Mouse (Mus musculus) embryo, embryonic 9.5 days (tissue): ENCODE data around the gene Bhlhb9.
"Not testable (repeated sequence)": the region's sequence is repeated elsewhere in the genome, so short reads cannot be mapped to it uniquely, and the experiment has no call there.

ENCODE experiments used
- DNase-seq: peaks from one replicate; pipeline ENCODE4 v3.0.0-alpha.2; 2017; ENCODE audit errors: extremely low spot score

Gene Bhlhb9

GRCm38 (mm10) chrX:135797212-135797644 lies at the start of gene Bhlhb9:
Gene Bhlhb9 (plus strand): TSS chrX:135797594.
- DNase-seq: peak; percentile 27

GRCm38 (mm10) chrX:135752832-135753231 lies 44.6 kb upstream of the Bhlhb9 start:
- peak; percentile 54 for DNase-seq

- DNase-seq: peak; percentile 2
Measured at GRCm38 (mm10) chrX:135761707-135762106, 35.7 kb upstream of the Bhlhb9 start.

- DNase-seq: no peak
Measured at GRCm38 (mm10) chrX:135768043-135768548, 29.3 kb upstream of the Bhlhb9 start.

- no peak for DNase-seq
Measured at GRCm38 (mm10) chrX:135768565-135768964, 28.8 kb upstream of the Bhlhb9 start.

GRCm38 (mm10) chrX:135791536-135791935 lies 5.9 kb upstream of the Bhlhb9 start:
- DNase-seq: no peak

GRCm38 (mm10) chrX:135792326-135792725 lies 5.1 kb upstream of the Bhlhb9 start:
- no peak for DNase-seq

GRCm38 (mm10) chrX:135795591-135796304 lies 1.6 kb upstream of the Bhlhb9 start:
- peak; percentile 63 for DNase-seq

- DNase-seq: peak; percentile 32
Measured at GRCm38 (mm10) chrX:135796305-135797211, 836 bp upstream of the Bhlhb9 start.

GRCm38 (mm10) chrX:135804149-135804548 lies 6.8 kb downstream of the Bhlhb9 start:
- no peak for DNase-seq

- peak; percentile 52 for DNase-seq
Measured at GRCm38 (mm10) chrX:135805780-135806179, 8.4 kb downstream of the Bhlhb9 start.

GRCm38 (mm10) chrX:135835896-135836295 lies 38.5 kb downstream of the Bhlhb9 start:
- not testable (repeated sequence) for DNase-seq

GRCm38 (mm10) chrX:135837896-135838295 lies 40.5 kb downstream of the Bhlhb9 start:
- DNase-seq: no peak

GRCm38 (mm10) chrX:135838521-135839360 lies 41.3 kb downstream of the Bhlhb9 start, which contains the start of gene Gprasp2:
Gene Gprasp2 (plus strand): TSS chrX:135839034.
- DNase-seq: peak; percentile 42

- peak; percentile 20 for DNase-seq
Measured at GRCm38 (mm10) chrX:135839397-135840391, 42.3 kb downstream of the Bhlhb9 start.

- DNase-seq: not testable (repeated sequence)
Measured at GRCm38 (mm10) chrX:135866806-135867205, 69.4 kb downstream of the Bhlhb9 start.

- DNase-seq: no peak
Measured at GRCm38 (mm10) chrX:135876679-135877078, 79.3 kb downstream of the Bhlhb9 start.

- no peak for DNase-seq
Measured at GRCm38 (mm10) chrX:135879626-135880025, 82.2 kb downstream of the Bhlhb9 start.

GRCm38 (mm10) chrX:135885411-135886233 lies 88.2 kb downstream of the Bhlhb9 start:
- peak; percentile 79 for DNase-seq
